27 mouse cellular contexts compared by ENCODE assay signal in the genomic region with DNA sequence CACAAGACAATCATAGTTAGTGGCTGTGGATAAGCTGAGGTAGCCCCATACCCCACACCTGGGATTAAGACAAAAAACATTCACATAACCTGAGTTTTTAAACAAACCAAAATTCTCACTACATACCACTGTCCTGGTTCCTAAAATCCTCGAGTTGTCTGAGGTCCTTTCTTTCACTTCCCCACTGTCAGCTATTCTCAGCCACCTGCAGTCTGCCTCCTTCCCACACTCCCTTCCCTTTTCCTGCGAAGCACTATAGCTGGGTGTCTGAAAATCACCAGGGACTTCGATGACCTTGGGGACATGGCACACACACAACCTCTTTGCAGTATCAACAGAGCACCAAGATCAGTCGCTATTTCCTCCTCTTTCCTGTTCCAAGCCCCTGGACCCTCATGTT. TPM values are rescaled to one million over a fixed set of nuclear protein-coding genes. Genes with fewer than 3 reads are reported as not detected.
DNase-seq lines count a peak whose midpoint lies in the region; ATAC-seq and TF ChIP-seq lines count a peak whose summit lies in the region.
"Had no signal": no experiment of that assay in that cellular context is flagged by ENCODE, and none has a peak within 500 bp of the region (broad histone marks: within the 10 kb centered on the region; RNA-seq: fewer than 3 reads in every experiment).

No protein-coding gene starts in this region.

- no peak for TF ChIP-seq POLR2A in MEL (IDR thresholded peaks at IDR 0.05; ENCODE audit: control insufficient read depth in 1 of 2, insufficient read depth in 1 of 2, low read depth in 1 of 2, low read length in 2 of 2, poor library complexity in 1 of 2)

- peak; percentile 23 for DNase-seq in layer of hippocampus, adult 9-11 months
- DNase-seq in layer of hippocampus, adult 9-10 months (ENCODE audit: low spot score) = no peak
- DNase-seq in MEL (ENCODE audit: low read depth, low spot score) = peak; percentile 30
- DNase-seq in liver, postnatal 0 days = peak; percentile 10
- no peak for DNase-seq in urinary bladder, postnatal 4 days (ENCODE audit: low spot score in 2 of 2)
- DNase-seq: adrenal gland, adult 8-10 months; cerebellum, adult 11-12 months; cerebellum, adult 9-11 months; heart, adult 11 months; heart, postnatal 14 days; kidney, adult 2 months; kidney, postnatal 36 days had no signal

- no peak for TF ChIP-seq EP300 in MEL (IDR thresholded peaks at IDR 0.05; ENCODE audit: low read depth in 1 of 2, low read length in 2 of 2)
- no peak for TF ChIP-seq EP300 in liver, postnatal 0 days (IDR thresholded peaks at IDR 0.05; ENCODE audit: low read depth)

- no peak for TF ChIP-seq RAD21 in MEL (IDR thresholded peaks at IDR 0.05; ENCODE audit: low read depth, low read length)

- no peak overlapping the region; the same call in 1 of the 2 replicates for H3K27ac ChIP-seq in MEL (ENCODE audit: control insufficient read depth, low read depth, low read length)
- no peak overlapping the region for H3K27ac ChIP-seq in liver, postnatal 0 days (ENCODE audit: low read depth)
- no peak overlapping the region for H3K27ac ChIP-seq in hindbrain, embryonic 12.5 days
- H3K27ac ChIP-seq: hindbrain, postnatal 0 days; intestine, embryonic 15.5 days; left cerebral cortex, adult 2 months; limb, embryonic 12.5 days; liver, embryonic 15.5 days; lung, embryonic 15.5 days; midbrain, embryonic 12.5 days had no signal

- no peak overlapping the region for H3K9ac ChIP-seq in MEL (ENCODE audit: control insufficient read depth, low read depth, low read length, poor library complexity, severe bottlenecking)
- H3K9ac ChIP-seq in liver, postnatal 0 days (replicated peaks) = no peak overlapping the region; the same call in 1 of the 2 replicates
- H3K9ac ChIP-seq in hindbrain, embryonic 12.5 days = no peak overlapping the region
- H3K9ac ChIP-seq: heart, embryonic 12.5 days; intestine, embryonic 15.5 days; limb, embryonic 12.5 days; liver, embryonic 15.5 days; lung, embryonic 15.5 days; midbrain, embryonic 12.5 days had no signal

- no peaks in the 10 kb centered on the region for H3K27me3 ChIP-seq in MEL (ENCODE audit: control insufficient read depth in 1 of 2, insufficient read depth in 2 of 2, low read length in 2 of 2)
- no peaks in the 10 kb centered on the region for H3K27me3 ChIP-seq in liver, postnatal 0 days (ENCODE audit: insufficient read depth, low read length)
- H3K27me3 ChIP-seq in hindbrain, embryonic 12.5 days = no peaks in the 10 kb centered on the region
- H3K27me3 ChIP-seq: heart, embryonic 12.5 days; intestine, embryonic 15.5 days; limb, embryonic 12.5 days; liver, embryonic 15.5 days; lung, embryonic 15.5 days; midbrain, embryonic 12.5 days had no signal

- no peak overlapping the region for H3K4me3 ChIP-seq in MEL (ENCODE audit: control insufficient read depth in 1 of 2, insufficient read depth in 1 of 2, low read depth in 2 of 2, low read length in 2 of 2)
- no peak overlapping the region for H3K4me3 ChIP-seq in liver, postnatal 0 days (ENCODE audit: low read depth, low read length)
- no peak overlapping the region for H3K4me3 ChIP-seq in hindbrain, embryonic 12.5 days
- H3K4me3 ChIP-seq: erythroblast, embryonic 14.5 days; heart, embryonic 12.5 days; intestine, embryonic 15.5 days; left cerebral cortex, adult 2 months; limb, embryonic 12.5 days; liver, embryonic 15.5 days; lung, embryonic 15.5 days; megakaryocyte, embryonic 14.5 days; midbrain, embryonic 12.5 days had no signal

- H3K4me1 ChIP-seq in MEL (ENCODE audit: control insufficient read depth in 1 of 2, insufficient read depth in 2 of 2, low read length in 2 of 2) = peaks cover 28 to 44% of the 10 kb centered on the region in 2 experiments
- H3K4me1 ChIP-seq in liver, postnatal 0 days (ENCODE audit: insufficient read depth) = peaks cover 16% of the 10 kb centered on the region
- no peaks in the 10 kb centered on the region for H3K4me1 ChIP-seq in hindbrain, embryonic 12.5 days
- H3K4me1 ChIP-seq: intestine, embryonic 15.5 days; limb, embryonic 12.5 days; lung, embryonic 15.5 days; midbrain, embryonic 12.5 days had no signal

- peak; percentile 89 for ATAC-seq in granulocyte monocyte progenitor cell, adult 5-6 weeks (replicated peaks; ENCODE audit: poor library complexity, severe bottlenecking)
- ATAC-seq in liver, postnatal 0 days = no peak
- no peak for ATAC-seq in hindbrain, embryonic 12.5 days (ENCODE audit: low FRiP score)
- ATAC-seq: activated CD4-positive, CD25-positive, alpha-beta regulatory T cell, adult 4 months; CD4-positive, CD25-positive, alpha-beta regulatory T cell, adult 4 months; forebrain, embryonic 16.5 days; hindbrain, postnatal 0 days; intestine, embryonic 15.5 days had no signal

- TF ChIP-seq CTCF in MEL (IDR thresholded peaks at IDR 0.05 in 2 of 3, conservative IDR thresholded peaks at IDR 0.05 in 1 of 3; ENCODE audit: control insufficient read depth in 1 of 3, insufficient read depth in 1 of 3, low read depth in 2 of 3, low read length in 3 of 3, poor library complexity in 1 of 3, severe bottlenecking in 1 of 3) = no peak
- TF ChIP-seq CTCF in liver, postnatal 0 days (IDR thresholded peaks at IDR 0.05; ENCODE audit: low read depth) = no peak

- H3K79me2 ChIP-seq in MEL (ENCODE audit: control insufficient read depth, insufficient read depth, low read length, poor library complexity) = no peaks in the 10 kb centered on the region

- WGBS in liver, postnatal 0 days (ENCODE audit: insufficient replicate concordance) = 54% methylated on average over 4 of the region's 4 CpGs
- 75% methylated on average over 4 of the region's 4 CpGs for WGBS in hindbrain, embryonic 12.5 days

- H3K9me3 ChIP-seq in MEL (replicated peaks; ENCODE audit: insufficient read depth, low read length) = no peaks in the 10 kb centered on the region
- H3K9me3 ChIP-seq in liver, postnatal 0 days (ENCODE audit: low read length) = no peaks in the 10 kb centered on the region
- no peaks in the 10 kb centered on the region for H3K9me3 ChIP-seq in hindbrain, embryonic 12.5 days (replicated peaks)
- H3K9me3 ChIP-seq: heart, embryonic 12.5 days; intestine, embryonic 15.5 days; limb, embryonic 12.5 days; liver, embryonic 15.5 days; lung, embryonic 15.5 days; midbrain, embryonic 12.5 days had no signal

- no peak overlapping the region for H3K4me2 ChIP-seq in liver, postnatal 0 days (ENCODE audit: low read depth, low read length)
- H3K4me2 ChIP-seq in hindbrain, embryonic 12.5 days (replicated peaks) = no peak overlapping the region
- H3K4me2 ChIP-seq: heart, embryonic 12.5 days; intestine, embryonic 15.5 days; limb, embryonic 12.5 days; liver, embryonic 15.5 days; lung, embryonic 15.5 days; midbrain, embryonic 12.5 days had no signal

- peaks cover 0 to 60% of the 10 kb centered on the region in 2 experiments; a peak in 2 of 4 replicates for H3K36me3 ChIP-seq in MEL (ENCODE audit: control insufficient read depth in 1 of 2, insufficient read depth in 2 of 2, low read length in 2 of 2)
- no peaks in the 10 kb centered on the region for H3K36me3 ChIP-seq in liver, postnatal 0 days (replicated peaks; ENCODE audit: insufficient read depth, low read length)
- H3K36me3 ChIP-seq in hindbrain, embryonic 12.5 days = no peaks in the 10 kb centered on the region
- H3K36me3 ChIP-seq: heart, embryonic 12.5 days; intestine, embryonic 15.5 days; limb, embryonic 12.5 days; liver, embryonic 15.5 days; lung, embryonic 15.5 days; midbrain, embryonic 12.5 days had no signal

TF ChIP-seq in MEL, 35 proteins besides CTCF, POLR2A, EP300 and RAD21:
- TF ChIP-seq E2F4 (IDR thresholded peaks at IDR 0.05; ENCODE audit: borderline replicate concordance, low read depth, low read length) (no peak), MYB (IDR thresholded peaks at IDR 0.05; ENCODE audit: low read depth, low read length) (no peak), GABPA (IDR thresholded peaks at IDR 0.05; ENCODE audit: low read depth, low read length) (no peak), TCF12 (IDR thresholded peaks at IDR 0.05; ENCODE audit: low read depth, low read length) (no peak), ELF1 (IDR thresholded peaks at IDR 0.05; ENCODE audit: low read depth, low read length) (no peak), ZMIZ1 (IDR thresholded peaks at IDR 0.05; ENCODE audit: low read depth, low read length) (no peak), ZNF384 (IDR thresholded peaks at IDR 0.05; ENCODE audit: low read depth, low read length) (no peak), MXI1 (IDR thresholded peaks at IDR 0.05; ENCODE audit: low read depth, low read length) (no peak), MAX (IDR thresholded peaks at IDR 0.05; ENCODE audit: low read length) (no peak), TBP (IDR thresholded peaks at IDR 0.05; ENCODE audit: low read depth, low read length) (no peak), MAFK (IDR thresholded peaks at IDR 0.05; ENCODE audit: borderline replicate concordance, low read depth, low read length) (no peak), NRF1 (IDR thresholded peaks at IDR 0.05; ENCODE audit: insufficient read depth, low read depth, low read length, poor library complexity, severe bottlenecking) (no peak), POLR2AphosphoS2 (IDR thresholded peaks at IDR 0.05; ENCODE audit: low read length) (no peak), USF2 (IDR thresholded peaks at IDR 0.05; ENCODE audit: borderline replicate concordance in 1 of 2, insufficient read depth in 1 of 2, low read depth in 1 of 2, low read length in 2 of 2) (no peak), SMC3 (IDR thresholded peaks at IDR 0.05; ENCODE audit: low read depth, low read length) (no peak), MAZ (IDR thresholded peaks at IDR 0.05; ENCODE audit: low read depth, low read length) (no peak), UBTF (IDR thresholded peaks at IDR 0.05; ENCODE audit: borderline replicate concordance, insufficient read depth, low read depth, low read length) (no peak), ETS1 (IDR thresholded peaks at IDR 0.05; ENCODE audit: low read depth, low read length) (no peak), BHLHE40 (IDR thresholded peaks at IDR 0.05; ENCODE audit: borderline replicate concordance, low read depth, low read length) (no peak)

RNA-seq across cellular contexts. Expression of gene Atp13a3, which starts 41.9 kb away (rescaled TPM):
- 120 and 145 TPM in 2 replicates for total RNA-seq in MEL (2012; rRNA removed)
- 100 to 1,000 TPM in 1 of 2 experiments, 10 to 100 TPM in 1; 93.3 to 117 TPM for polyA plus RNA-seq in MEL (2012; ENCODE audit: insufficient read depth in 1 of 2, insufficient read length in 2 of 2, low read depth in 1 of 2, low replicate concordance in 2 of 2, missing spikeins in 1 of 2)
- 87.1 and 94.5 TPM in 2 replicates for total RNA-seq in granulocyte monocyte progenitor cell, adult 5-6 weeks (2014; fragmentation: Nextera tagmentation)
- 74.9 and 93.0 TPM in 2 replicates for total RNA-seq in granulocyte monocyte progenitor cell, adult 5-6 weeks (2017)
- polyA plus RNA-seq in liver, postnatal 0 days (2015; fragmentation: Nextera tagmentation; extraction: Ambion mirVana) = 9.0 and 9.9 TPM in 2 replicates
- polyA plus RNA-seq in hindbrain, embryonic 12.5 days (2016; fragmentation: Nextera tagmentation; extraction: Ambion mirVana) = 14.6 and 14.8 TPM in 2 replicates

Comparison
In these comparisons a context has a peak if more than half of its experiments do, and no peak if none do; other contexts are left out.
1. DNase-seq: peak in layer of hippocampus, adult 9-11 months (single experiment), MEL (single experiment) and liver, postnatal 0 days (single experiment); none in layer of hippocampus, adult 9-10 months (single experiment) and urinary bladder, postnatal 4 days (0 of 2).